Mouse (Mus musculus): ENCODE measurements around the gene Psmb3. TPM values are rescaled to one million over a fixed set of nuclear protein-coding genes. Genes with fewer than 3 reads are reported as not detected.

Psmb3 gene
- polyA plus RNA-seq, 1 experiment from 2014 or later, result 438 TPM

DNA sequence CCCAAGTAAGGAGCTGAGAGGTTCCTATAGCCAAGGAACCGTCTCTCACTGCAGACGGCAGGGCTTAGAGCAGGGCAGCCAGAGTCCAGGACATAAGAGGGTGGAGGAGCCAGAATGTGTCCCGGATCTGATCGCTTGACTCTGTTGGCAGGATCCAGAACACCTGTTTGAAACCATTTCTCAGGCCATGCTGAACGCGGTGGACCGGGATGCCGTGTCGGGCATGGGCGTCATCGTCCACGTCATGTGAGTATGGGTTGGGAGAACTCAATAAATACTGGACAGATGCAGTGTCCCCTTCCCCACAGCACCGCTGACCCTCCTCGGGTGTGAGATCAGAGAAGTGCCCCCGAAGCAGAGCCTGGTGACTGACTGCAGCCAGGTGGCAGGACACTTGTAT, 9.1 kb downstream of the Psmb3 start:
- no peak for ATAC-seq
- no peak overlapping the region for H3K27ac ChIP-seq (ENCODE audit: low read depth, low read length)
- H3K27me3 ChIP-seq (replicated peaks; ENCODE audit: control insufficient read depth, insufficient read depth, low read length), result no peaks in the 10 kb centered on the region
- H3K4me3 ChIP-seq (ENCODE audit: low read length), result no peak overlapping the region
- H3K4me1 ChIP-seq (ENCODE audit: control insufficient read depth, insufficient read depth, low read depth, low read length), result no peaks in the 10 kb centered on the region
- peaks cover 17% of the 10 kb centered on the region for H3K36me3 ChIP-seq (ENCODE audit: control insufficient read depth, insufficient read depth, low read length)
- no peak overlapping the region for H3K9ac ChIP-seq (ENCODE audit: low read depth, low read length)
- no peak overlapping the region for H3K4me2 ChIP-seq (ENCODE audit: low read length)
- H3K9me3 ChIP-seq (ENCODE audit: control insufficient read depth, low read length), result no peaks in the 10 kb centered on the region
- 93% methylated on average over 15 of the region's 15 CpGs for WGBS

DNA sequence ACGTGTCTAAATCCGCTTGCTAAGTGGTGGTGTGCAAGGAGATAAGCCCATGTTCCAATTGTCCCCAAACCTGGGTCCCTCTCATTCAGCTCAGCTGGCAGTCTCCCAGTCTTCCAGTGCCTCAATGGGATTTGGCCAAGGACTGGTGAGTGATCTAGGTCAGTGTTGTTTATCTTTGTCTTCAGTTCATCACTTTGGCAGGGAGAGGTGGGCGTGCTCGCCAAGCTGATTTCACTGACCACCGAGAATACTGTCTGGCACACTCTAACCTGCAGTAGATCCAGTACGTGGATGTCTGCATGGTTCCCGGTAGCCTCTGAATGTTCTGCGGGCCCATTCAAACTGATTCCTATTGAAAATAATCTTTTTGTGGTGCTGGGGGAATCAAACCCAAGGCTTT, 10.7 kb downstream of the Psmb3 start:
- Histone ChIP-seq H3K4me1 (ENCODE audit: control insufficient read depth, insufficient read depth, low read depth, low read length) (no peaks in the 10 kb centered on the region), H3K27me3 (replicated peaks; ENCODE audit: control insufficient read depth, insufficient read depth, low read length) (no peaks in the 10 kb centered on the region), H3K4me3 (ENCODE audit: low read length) (no peak overlapping the region), H3K9ac (ENCODE audit: low read depth, low read length) (no peak overlapping the region), H3K36me3 (ENCODE audit: control insufficient read depth, insufficient read depth, low read length) (peaks cover 23% of the 10 kb centered on the region), H3K4me2 (ENCODE audit: low read length) (no peak overlapping the region), H3K27ac (ENCODE audit: low read depth, low read length) (no peak overlapping the region), H3K9me3 (ENCODE audit: control insufficient read depth, low read length) (no peaks in the 10 kb centered on the region)
- 88% methylated on average over 8 of the region's 8 CpGs for WGBS
- ATAC-seq, result no peak

DNA sequence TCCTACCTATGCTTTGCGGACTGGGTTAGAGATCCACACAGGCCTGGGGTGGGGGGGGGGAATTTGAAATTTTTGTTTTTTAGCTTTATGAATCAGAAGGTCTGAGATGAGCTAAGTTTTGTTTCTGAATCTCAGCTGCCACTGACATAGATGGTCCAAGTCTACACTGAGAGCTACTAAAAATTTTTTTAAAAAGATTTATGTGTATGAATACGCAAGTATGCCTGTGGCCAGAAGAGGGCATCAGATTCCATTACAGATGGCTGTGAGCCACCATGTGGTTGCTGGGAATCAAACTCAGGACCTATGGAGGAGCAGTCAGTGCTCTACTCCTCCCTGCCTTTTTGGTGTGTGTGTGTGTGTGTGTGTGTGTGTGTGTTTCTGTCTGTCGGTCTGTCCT, 11.2 kb downstream of the Psmb3 start:
- 94% methylated on average over 3 of the region's 3 CpGs for WGBS

DNA sequence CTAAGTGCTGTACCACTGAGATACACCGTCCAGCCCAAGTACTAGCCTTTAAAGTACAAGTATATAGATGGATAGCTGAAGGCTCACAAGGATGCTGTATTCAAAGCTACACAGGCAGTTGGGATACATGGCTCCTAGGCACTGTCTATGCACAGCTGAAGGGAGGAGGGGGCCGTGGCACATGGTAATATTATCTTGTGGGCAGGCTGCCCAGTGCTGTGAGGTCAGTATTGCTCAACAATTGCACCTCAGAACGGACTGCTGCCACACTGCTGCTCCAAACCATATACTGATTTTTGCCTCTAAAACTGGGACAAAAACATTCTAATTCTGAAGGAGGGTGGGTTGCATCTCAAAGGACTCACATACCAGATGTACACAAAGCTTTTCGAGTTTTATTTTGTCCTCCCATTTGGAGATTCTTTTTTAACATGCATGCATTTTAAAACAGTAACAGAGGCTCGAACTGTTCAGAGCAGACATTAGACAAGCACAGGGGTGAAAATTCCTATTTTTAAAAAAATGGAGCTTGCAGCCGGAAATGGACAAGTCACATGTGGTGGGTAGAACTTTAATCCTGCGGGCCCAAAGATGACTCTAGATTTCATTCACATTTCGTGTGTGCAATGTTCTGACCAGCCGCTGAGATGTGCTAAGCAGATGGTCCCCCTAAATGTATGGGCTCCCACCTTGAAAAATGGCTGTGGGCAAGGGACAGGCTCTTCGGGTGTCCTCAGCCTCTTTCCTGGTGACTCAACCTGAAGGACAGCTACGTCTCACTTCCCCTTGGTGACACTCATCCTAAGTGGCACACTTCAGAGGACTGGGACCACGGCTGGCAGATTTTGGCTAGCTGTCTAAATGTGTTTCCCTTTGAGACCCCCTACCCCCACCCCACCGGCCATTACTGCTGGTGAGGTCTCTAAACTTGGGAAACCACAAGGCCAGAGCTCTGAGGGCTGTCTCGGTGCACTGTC, 11.9 kb downstream of the Psmb3 start:
- Histone ChIP-seq H3K27me3 (replicated peaks; ENCODE audit: control insufficient read depth, insufficient read depth, low read length) (no peaks in the 10 kb centered on the region), H3K4me2 (ENCODE audit: low read length) (no peak overlapping the region), H3K9me3 (ENCODE audit: control insufficient read depth, low read length) (no peaks in the 10 kb centered on the region), H3K27ac (ENCODE audit: low read depth, low read length) (no peak overlapping the region), H3K4me3 (ENCODE audit: low read length) (no peak overlapping the region), H3K9ac (ENCODE audit: low read depth, low read length) (no peak overlapping the region), H3K36me3 (ENCODE audit: control insufficient read depth, insufficient read depth, low read length) (peaks cover 28% of the 10 kb centered on the region), H3K4me1 (ENCODE audit: control insufficient read depth, insufficient read depth, low read depth, low read length) (no peaks in the 10 kb centered on the region)
- WGBS, result 91% methylated on average over 14 of the region's 14 CpGs
- ATAC-seq, result no peak

More for the DNA sequence above, 11.2 kb downstream of the Psmb3 start:
- Histone ChIP-seq H3K36me3 (ENCODE audit: control insufficient read depth, insufficient read depth, low read length) (peaks cover 23% of the 10 kb centered on the region), H3K27me3 (replicated peaks; ENCODE audit: control insufficient read depth, insufficient read depth, low read length) (no peaks in the 10 kb centered on the region), H3K4me2 (ENCODE audit: low read length) (no peak overlapping the region), H3K9ac (ENCODE audit: low read depth, low read length) (no peak overlapping the region), H3K27ac (ENCODE audit: low read depth, low read length) (no peak overlapping the region), H3K4me3 (ENCODE audit: low read length) (no peak overlapping the region), H3K9me3 (ENCODE audit: control insufficient read depth, low read length) (no peaks in the 10 kb centered on the region), H3K4me1 (ENCODE audit: control insufficient read depth, insufficient read depth, low read depth, low read length) (no peaks in the 10 kb centered on the region)
- ATAC-seq, result no peak

DNA sequence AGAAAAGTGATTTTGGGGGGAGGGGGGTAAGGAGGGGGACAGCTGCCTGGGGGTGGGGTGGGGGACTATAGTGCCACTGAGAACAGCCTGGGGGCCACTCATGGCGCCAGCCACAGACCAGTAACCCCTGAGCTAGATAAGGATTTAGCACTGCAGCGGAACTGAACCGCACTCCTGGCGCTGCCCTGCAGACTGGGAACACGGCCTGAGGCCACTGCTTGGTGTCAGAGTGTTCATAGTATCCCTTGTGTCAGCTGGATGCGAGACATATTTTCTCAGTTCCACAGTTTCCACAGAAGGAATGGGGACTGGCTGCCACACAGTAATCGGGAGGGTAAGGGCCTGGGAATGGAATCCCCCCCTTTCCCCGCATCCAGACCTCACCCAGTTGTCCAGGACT, 12.8 kb downstream of the Psmb3 start:
- Histone ChIP-seq H3K4me3 (ENCODE audit: low read length) (no peak overlapping the region), H3K4me2 (ENCODE audit: low read length) (no peak overlapping the region), H3K9me3 (ENCODE audit: control insufficient read depth, low read length) (no peaks in the 10 kb centered on the region), H3K4me1 (ENCODE audit: control insufficient read depth, insufficient read depth, low read depth, low read length) (no peaks in the 10 kb centered on the region), H3K9ac (ENCODE audit: low read depth, low read length) (no peak overlapping the region), H3K27me3 (replicated peaks; ENCODE audit: control insufficient read depth, insufficient read depth, low read length) (no peaks in the 10 kb centered on the region), H3K36me3 (ENCODE audit: control insufficient read depth, insufficient read depth, low read length) (peaks cover 37% of the 10 kb centered on the region), H3K27ac (ENCODE audit: low read depth, low read length) (no peak overlapping the region)
- WGBS, result 88% methylated on average over 8 of the region's 8 CpGs
- ATAC-seq, result no peak

DNA sequence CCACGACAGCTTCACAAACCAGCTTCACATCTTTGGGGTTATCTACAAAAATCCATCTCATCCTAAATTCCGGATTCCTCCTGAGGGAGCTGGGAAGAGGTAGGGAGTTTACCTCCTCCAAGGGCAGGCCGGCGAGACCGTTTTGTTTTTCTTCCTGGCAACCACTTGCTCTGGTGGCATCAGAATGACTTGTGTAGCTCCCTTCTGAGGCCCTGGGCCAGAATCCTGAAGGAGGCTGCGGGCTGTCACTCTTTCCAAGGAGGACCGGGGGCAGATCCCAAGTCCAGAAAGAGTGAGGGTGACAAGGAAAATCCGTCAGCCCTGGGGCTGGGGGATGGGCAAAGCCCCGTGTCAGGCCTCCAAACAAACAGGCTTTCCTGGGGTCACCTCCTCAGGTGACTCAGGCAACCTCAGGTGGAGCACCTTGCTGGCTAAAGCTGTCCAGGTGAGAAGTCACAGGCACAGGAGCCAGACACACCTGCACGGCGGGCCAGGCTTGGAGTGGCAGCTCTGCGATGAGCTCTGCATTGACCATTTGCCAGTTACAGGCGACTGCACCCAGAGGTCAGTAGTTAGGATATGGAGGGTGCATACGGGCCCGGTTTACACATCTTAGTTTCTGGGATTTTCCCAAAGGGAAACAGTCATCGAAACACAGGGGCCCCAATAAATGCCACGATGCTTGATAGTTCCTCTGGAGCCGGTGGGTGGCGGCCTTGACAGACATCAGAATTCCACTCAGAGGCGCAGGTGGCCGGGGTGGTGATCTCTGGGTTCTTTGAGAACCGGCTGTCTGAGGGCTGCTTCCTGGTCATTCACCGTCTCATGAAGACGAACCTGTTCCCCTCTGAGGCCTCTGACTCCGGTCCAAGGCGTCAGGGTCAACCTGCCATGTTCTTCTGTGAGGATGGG, 14.4 kb downstream of the Psmb3 start:
- no peaks in the 10 kb centered on the region for H3K4me1 ChIP-seq (ENCODE audit: control insufficient read depth, insufficient read depth, low read depth, low read length)
- no peak overlapping the region for H3K9ac ChIP-seq (ENCODE audit: low read depth, low read length)
- WGBS, result 90% methylated on average over 26 of the region's 26 CpGs
- ATAC-seq, result no peak
- peaks cover 48% of the 10 kb centered on the region for H3K36me3 ChIP-seq (ENCODE audit: control insufficient read depth, insufficient read depth, low read length)
- H3K27ac ChIP-seq (ENCODE audit: low read depth, low read length), result no peak overlapping the region
- no peak overlapping the region for H3K4me2 ChIP-seq (ENCODE audit: low read length)
- no peaks in the 10 kb centered on the region for H3K27me3 ChIP-seq (replicated peaks; ENCODE audit: control insufficient read depth, insufficient read depth, low read length)
- no peak overlapping the region for H3K4me3 ChIP-seq (ENCODE audit: low read length)
- H3K9me3 ChIP-seq (ENCODE audit: control insufficient read depth, low read length), result no peaks in the 10 kb centered on the region; the same call in 1 of the 2 replicates

DNA sequence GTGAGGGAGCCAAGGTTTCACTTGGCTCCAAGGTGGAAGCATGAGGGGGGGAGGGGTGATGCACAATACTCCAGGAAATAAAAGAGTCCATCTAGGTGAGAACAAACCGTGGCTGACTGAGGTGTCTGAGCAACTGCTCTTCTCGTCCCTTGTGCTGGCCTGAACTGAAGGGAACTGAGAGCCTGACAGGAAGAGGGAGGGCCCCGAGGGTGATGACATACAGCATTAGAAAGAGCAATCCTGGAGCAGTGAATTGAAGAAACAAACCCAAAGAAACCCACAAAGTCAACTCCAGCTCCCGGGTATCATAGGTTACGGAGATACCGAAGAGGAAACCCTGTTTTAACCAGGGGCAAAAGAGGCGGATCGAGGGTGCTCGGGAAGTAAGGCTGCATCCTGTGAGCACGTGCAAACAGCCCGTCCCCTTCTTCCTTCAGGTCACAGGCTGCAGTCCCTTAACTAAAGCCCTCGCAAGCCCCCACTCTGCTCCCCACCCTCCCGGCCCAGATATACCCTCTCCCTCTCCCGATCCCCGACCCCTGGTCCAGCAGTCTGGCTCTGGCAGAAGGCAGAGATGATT, 15.2 kb downstream of the Psmb3 start:
- Histone ChIP-seq H3K9me3 (ENCODE audit: control insufficient read depth, low read length) (no peaks in the 10 kb centered on the region; the same call in 1 of the 2 replicates), H3K27ac (ENCODE audit: low read depth, low read length) (no peak overlapping the region), H3K4me1 (ENCODE audit: control insufficient read depth, insufficient read depth, low read depth, low read length) (no peaks in the 10 kb centered on the region), H3K4me3 (ENCODE audit: low read length) (no peak overlapping the region), H3K27me3 (replicated peaks; ENCODE audit: control insufficient read depth, insufficient read depth, low read length) (no peaks in the 10 kb centered on the region), H3K36me3 (ENCODE audit: control insufficient read depth, insufficient read depth, low read length) (peaks cover 51% of the 10 kb centered on the region), H3K9ac (ENCODE audit: low read depth, low read length) (no peak overlapping the region), H3K4me2 (ENCODE audit: low read length) (no peak overlapping the region)
- no peak for ATAC-seq
- 86% methylated on average over 15 of the region's 15 CpGs for WGBS

- Histone ChIP-seq H3K4me2 (ENCODE audit: low read length) (no peak overlapping the region), H3K27ac (ENCODE audit: low read depth, low read length) (no peak overlapping the region), H3K4me3 (ENCODE audit: low read length) (no peak overlapping the region), H3K36me3 (ENCODE audit: control insufficient read depth, insufficient read depth, low read length) (peaks cover 55% of the 10 kb centered on the region), H3K4me1 (ENCODE audit: control insufficient read depth, insufficient read depth, low read depth, low read length) (no peaks in the 10 kb centered on the region), H3K9me3 (ENCODE audit: control insufficient read depth, low read length) (no peaks in the 10 kb centered on the region; the same call in 1 of the 2 replicates), H3K27me3 (replicated peaks; ENCODE audit: control insufficient read depth, insufficient read depth, low read length) (no peaks in the 10 kb centered on the region), H3K9ac (ENCODE audit: low read depth, low read length) (no peak overlapping the region)
- ATAC-seq, result no peak
- WGBS, result 85% methylated on average over 4 of the region's 4 CpGs
These were observed 15.8 kb downstream of the Psmb3 start for GRCm38 (mm10) chr11:97719041-97719440.
